Mouse (Mus musculus): Measurements from ENCODE around the gene Immp2l.
A peak's percentile ranks its signal among the peaks of the same experiment; 100 is the strongest.
"Not testable (repeated sequence)": the region's sequence is repeated elsewhere in the genome, so short reads cannot be mapped to it uniquely, and the experiment has no call there.

Immp2l gene

DNA sequence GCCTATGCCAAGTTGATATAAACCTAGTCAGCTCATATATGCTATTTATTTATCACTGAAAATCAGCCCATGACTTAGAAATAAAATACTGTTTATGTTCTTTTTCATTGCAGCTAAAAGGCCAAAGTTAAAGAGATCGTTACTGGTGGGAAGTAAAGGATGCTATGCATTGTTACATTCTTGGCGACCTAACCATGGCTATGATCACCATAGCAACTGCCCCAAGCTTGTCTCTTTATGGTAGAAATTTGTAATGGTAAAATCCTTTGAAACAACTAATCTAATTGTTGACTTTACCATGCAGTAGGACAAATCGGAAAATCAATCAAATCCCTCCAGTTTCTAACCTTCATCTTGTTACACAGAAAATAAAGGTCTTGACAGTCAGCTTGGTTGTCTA is 644.4 kb downstream of the Immp2l start:
- DNase-seq (ENCODE audit: low spot score in 2 of 2), result no peak

DNA sequence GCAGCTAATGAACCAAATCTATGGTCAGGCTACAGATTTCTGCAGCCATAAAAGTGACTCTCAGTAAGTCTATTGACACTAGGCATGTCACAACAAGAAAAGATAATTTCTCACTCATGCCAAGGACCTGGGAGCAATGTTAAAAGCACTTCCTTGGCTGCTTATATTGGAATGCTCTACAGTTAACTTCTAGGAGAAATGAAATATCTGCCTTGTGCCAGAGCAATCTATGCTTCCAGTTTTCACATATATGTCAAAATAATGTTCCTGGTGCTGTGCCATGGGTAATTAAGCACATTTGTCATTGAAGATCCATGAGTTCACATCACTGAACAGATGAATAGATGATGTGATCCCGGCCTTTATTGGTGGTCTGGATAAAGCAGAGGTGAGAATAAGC is 645.6 kb downstream of the Immp2l start:
- DNase-seq (ENCODE audit: low spot score in 2 of 2), result no peak

DNA sequence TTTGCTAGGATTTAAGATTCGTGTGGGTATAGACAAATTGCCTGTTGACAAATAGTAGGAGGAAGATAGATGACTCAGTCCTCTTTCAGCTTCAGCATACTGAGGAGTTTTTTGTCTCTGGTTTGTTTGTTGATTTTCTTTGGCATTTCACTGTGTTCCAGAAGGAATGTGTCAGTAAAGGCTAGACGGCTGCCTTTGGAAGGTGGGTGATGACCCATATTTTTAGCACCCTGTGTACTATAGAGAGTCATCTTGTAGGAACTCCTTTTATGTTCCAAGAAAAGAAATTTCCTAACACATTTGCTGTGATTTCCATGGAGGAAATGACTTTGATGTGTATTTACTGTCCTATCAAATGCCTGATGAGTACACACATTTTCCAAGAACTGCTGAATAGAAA is 651.0 kb downstream of the Immp2l start:
- DNase-seq (ENCODE audit: low spot score in 2 of 2), result peak; percentile 5 to 8

DNA sequence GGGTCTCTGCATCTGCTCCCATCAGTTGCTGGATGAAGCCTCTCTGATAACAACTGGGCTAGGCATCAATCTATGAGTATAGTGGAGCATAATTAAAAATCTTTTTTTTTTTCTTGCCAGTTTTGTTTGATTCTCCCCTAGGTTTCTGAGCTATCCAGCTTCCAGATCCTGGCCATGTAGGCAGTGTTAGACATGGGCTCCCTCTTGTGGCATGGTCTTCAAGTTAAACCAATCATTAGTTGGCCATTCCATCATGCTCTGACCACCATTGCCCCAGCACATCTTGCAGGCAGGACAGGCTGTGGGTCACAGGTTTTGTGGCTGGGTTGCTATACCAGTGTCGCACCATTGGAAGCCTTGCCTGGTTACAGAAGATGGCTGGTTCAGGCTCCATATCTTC is 656.3 kb downstream of the Immp2l start:
- DNase-seq (ENCODE audit: low spot score in 2 of 2), result peak; percentile 21 to 48

DNA sequence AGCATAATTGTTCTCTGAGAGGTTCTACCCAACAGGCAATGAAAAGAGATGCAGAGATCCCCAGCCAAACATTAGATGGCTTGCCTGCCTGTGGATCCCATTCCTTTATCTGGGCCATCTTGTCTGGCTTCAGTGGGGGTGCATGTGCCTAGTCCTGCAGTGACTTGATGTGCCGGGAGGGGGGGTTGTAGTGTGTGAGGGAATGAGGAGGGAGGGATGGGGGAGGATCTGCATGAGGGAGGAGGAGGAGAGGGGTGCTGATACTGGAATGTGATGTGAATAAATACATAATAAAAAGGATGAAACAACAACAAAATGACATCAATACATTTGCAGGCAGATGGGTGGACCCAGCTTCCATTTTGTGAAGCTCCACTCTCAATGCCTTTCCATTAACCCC is 658.3 kb downstream of the Immp2l start:
- no peak for DNase-seq (ENCODE audit: low spot score in 2 of 2)

DNA sequence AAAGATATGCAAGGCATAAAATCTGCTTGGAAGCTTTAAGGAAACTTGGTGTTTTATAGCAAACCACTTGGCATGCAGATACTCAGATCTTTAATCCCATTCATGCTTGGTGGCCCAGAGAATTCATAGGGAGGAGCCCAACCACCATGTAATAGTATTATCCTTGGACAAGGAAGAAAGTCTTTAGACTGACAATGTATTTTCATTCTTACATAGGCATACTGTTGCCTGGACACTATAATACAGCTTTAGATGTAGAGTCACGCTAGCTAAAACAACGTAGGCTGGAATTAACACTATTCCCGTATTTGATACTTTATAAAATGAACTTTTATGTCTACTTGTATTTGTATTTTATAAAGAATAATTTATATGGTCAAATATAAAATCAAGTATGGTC is 665.9 kb downstream of the Immp2l start:
- no peak for DNase-seq (ENCODE audit: low spot score in 2 of 2)

DNA sequence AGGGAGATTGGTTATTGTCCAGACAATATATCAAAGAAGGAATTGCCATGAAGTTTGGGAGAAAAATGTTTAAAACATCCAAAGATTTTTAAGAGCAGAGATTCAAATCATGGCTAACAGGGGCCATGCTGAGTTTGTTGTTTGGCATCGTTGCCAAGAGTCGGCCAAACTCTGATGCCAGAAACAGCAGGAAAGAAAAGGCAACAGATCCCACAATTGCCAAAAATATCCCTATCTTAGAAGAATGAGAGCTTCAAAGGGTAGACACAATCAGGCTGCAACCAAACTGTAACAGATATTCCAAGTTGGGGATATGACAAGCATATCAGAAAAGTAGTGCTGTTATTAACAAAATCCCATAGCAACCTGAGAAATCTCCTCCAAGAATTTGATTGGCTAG is 686.7 kb downstream of the Immp2l start:
- DNase-seq (ENCODE audit: low spot score in 2 of 2), result no peak

DNA sequence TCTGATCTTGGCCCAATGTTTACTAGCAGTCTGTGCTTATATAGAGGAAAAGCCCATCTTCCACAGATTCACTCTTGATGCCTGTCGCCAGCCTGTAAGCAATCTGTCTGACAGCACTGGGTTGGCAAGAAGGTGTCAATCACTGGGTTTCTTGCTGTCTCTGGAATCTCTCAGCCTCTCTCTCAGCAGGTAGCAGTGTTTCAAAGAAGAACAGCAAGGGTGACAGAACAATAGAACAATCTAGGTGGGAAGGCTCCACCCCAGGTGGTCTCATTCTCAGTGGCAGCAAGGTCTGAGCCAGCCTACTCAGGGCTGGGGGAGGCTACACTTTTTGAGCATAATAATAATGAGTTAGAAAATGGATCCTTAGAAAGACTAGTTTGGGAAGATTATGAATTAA is 693.1 kb downstream of the Immp2l start:
- no peak for DNase-seq (ENCODE audit: low spot score in 2 of 2)

DNA sequence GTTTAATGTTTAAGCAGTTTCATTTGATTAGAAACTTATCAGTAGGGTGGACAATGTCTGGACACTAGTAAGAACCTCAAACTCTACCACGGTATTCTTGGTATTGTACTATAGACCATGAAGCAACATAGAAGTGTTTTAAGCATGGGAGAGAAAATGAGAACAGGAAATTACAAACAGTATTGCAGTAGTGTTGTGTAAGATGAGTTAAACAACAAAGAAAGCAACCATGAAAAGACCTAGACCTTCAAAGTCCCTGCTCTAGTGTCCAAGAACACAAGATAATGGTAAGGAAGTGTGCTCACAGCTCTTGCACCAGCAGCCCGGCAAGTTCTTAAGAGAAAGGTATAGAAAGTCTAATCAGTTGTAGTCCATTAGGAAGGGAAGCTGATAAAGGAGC is 700.7 kb downstream of the Immp2l start:
- no peak for DNase-seq (ENCODE audit: low spot score in 2 of 2)

DNA sequence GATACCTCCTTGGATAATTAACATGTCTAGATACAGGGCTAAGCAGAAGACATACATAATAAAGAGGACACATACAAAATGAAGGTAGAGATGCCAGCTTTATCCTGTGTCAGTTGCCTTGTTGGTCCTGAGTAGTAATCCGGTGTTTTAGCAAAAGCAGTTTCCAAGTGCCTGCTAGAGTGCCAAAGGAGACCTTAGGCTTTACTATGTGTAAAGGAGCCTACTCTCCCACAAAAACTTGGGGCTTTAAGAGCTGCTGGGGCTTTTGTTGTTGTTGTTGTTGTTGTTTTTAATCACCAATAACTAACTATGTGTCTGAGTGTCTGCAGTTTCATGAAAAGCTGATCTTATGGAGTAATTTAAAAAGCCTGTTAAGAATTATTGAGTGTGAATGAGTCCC is 702.8 kb downstream of the Immp2l start:
- no peak for DNase-seq (ENCODE audit: low spot score in 2 of 2)

DNA sequence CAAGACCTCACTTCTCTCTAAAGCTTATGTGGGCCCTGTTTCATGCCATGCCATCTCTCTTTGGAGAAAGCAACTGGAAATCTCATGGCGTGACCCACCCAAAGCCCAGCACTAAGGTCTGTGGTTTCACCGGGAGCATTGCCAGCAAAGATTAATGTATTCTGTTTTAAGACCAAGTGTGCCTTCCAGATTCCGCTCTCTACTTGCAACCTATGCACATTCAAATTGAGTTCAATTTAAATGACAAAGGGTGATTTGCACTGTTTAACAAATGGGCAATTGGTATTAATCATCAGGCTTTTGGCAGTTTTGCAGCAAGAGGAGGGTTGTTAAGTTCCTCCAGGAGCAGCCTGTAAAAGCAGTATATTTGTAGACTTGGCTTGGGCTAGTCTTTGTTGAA is 703.3 kb downstream of the Immp2l start:
- no peak for DNase-seq (ENCODE audit: low spot score in 2 of 2)

DNA sequence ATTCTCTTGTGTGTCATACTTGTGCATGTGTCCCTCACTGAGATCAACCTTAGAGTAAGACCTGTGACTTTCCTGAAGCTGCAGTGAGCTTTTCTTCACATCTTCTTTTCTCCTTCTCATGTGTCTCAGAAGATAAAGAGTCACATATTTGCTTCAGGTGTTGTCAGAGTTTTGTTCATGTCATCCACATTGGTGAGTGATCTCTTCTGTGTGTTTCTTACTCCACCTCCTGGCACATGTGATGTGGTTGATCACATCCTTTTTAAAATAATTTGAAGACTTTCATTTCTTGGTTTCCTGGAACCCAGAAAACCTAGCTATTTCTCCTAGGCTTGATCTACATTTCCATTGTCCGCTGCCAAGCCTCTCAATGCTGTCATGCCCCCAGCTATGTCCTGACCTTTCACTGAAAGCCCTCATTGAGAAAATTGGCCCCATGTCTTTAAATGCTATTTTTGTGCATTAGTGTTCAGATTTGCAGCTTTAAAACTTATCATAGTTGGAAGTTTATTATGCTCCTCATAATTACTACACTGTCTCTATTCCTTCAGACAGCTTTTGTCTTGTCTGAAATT is 704.0 kb downstream of the Immp2l start:
- no peak for DNase-seq (ENCODE audit: low spot score in 2 of 2)

DNA sequence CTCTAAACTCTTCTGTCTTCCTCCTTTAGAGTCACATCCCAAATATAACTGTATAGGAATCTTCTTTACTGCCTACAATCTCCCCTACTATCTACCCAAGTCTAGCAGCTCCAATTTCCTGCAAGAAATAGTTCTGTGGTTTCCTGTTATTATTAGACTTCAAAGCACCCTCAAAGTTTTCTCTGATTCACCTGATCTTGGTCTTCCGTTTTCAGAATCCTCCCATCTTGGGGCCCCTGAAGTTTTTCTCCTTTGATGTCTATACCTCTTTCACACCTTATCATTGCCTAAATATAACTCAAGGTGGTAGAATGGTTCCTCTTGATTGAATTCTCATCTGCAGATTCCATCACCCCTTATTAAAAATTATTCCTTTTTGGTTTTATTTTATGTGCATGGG is 704.6 kb downstream of the Immp2l start:
- no peak for DNase-seq (ENCODE audit: low spot score in 2 of 2)

DNA sequence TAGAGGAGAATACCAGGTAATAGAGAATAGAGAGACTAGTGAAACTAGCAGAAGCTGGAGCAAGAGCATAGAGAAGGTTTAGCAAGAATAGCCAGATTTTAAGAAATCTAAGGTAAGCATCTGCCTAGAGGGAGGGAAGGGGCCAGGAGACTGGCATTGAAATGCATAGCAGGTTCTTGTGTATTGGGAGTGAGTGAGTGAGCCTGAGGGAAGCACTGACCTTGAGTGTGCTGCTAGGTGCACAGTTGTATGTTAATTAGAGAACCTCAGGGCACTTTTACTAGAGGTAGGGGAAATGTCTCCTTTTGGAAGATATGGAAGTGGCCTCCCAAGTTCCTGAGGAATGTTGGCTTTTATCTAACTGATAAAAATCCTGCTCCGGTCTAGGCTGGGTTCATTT is 705.9 kb downstream of the Immp2l start:
- DNase-seq (ENCODE audit: low spot score in 2 of 2), result no peak

DNA sequence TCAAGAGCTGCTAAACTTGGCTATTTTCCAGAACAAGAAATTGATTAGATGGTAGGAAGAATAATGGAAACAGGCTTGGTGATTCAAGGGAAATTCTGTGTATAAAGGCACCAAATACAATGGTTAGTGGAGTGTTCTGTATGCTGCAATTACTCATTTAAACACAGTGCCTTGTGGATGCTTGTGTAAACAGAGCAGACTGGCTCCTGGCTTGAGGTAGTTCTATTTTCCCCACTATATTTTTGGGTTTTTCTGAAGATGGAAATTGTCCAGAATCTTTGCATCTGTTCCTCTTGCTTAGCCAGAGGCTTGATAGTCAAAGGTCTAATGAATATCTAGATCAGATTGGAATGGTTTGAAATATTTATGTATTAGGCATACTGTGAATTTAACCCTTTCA is 709.3 kb downstream of the Immp2l start:
- no peak for DNase-seq (ENCODE audit: low spot score in 2 of 2)

DNA sequence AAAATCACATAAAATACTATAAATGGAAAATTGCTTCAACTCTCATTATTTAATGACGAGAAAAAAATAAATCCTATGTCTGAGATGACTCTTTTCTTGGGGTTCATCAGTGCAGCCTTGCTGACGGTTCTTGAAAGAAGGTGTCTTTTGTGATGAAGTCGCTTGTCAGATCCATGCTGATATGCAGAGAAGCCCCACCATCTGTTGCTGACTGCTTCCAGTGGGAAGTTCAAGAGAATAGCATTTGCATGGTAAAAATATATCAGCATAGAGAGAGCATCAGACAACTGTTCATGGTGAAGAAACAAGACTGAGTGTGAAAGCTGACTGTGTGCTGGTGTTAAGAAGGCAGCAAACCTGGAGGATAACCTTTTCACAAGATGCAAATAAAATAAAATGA is 719.0 kb downstream of the Immp2l start:
- no peak for DNase-seq (ENCODE audit: low spot score in 2 of 2)

DNA sequence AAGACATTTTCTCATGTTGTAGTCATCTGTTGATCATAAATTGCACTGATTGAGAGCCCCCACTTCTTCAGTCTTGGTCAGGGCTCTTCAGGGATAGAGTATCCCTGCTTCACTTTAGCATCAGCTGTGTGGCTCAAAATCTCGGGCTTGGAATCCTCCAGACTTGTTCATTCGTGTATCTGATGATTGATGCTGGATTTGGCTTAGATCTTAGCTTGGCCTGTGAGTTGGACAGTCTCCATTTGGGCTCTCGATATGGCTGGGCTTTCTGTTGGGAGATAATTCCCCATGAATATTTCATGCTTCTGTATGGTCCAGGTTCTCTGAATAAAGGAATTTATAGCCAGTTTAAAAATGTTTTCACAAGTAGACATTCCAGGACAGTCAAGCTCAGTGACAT is 739.5 kb downstream of the Immp2l start:
- DNase-seq (ENCODE audit: low spot score in 2 of 2), result no peak

DNA sequence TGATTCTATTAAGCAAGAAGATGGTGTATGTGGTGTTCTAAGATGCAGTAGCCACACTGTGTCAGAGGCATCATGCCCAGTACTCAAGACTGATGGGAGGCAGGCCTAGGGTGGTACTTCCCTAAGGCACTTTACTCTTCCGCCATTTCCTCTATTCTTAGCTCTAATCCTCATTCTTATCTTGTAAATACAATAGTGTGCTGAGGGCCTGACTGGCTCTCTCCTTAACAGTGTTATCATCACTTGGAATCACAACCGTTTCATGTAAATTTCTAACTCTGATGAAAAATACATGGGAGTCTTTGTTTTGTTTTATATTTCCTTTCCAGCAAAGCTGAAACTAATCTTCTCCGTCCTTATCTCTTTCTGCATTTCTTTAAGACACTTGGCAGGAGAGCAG is 750.1 kb downstream of the Immp2l start:
- no peak for DNase-seq (ENCODE audit: low spot score in 2 of 2)

DNA sequence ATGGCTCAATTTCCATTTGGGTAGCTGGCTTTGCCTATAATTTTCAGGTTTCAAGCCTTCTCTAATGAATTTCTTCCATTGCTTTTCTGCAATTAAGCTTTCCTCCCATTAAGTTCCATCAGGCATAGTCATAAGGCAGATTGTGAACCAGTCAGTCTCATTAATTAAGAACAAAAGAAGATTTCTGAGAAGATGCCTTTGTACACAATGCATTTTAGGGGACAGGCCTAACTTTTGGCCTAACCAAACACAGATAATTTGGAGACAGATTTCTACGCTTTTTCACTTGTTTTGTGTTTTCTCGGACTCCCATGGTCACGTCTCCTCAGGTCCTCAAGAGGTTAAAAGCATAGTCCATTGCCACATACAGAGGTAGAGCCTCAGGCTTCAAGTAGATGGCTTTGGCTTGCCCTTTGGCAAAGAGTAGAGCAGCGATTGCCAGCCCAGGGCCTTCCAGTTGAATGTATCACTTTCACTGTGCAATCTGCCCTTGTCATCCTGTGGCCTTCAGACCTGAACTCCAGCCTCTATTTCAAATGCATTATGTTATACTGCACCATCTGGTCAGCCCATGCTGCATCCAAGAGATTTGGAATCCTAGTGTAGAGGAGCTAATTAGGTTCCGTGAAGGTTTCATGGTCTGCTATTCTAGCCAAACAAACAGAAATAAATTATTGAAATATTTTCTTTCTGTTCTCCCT is 750.9 kb downstream of the Immp2l start:
- DNase-seq (ENCODE audit: low spot score in 2 of 2), result no peak

DNA sequence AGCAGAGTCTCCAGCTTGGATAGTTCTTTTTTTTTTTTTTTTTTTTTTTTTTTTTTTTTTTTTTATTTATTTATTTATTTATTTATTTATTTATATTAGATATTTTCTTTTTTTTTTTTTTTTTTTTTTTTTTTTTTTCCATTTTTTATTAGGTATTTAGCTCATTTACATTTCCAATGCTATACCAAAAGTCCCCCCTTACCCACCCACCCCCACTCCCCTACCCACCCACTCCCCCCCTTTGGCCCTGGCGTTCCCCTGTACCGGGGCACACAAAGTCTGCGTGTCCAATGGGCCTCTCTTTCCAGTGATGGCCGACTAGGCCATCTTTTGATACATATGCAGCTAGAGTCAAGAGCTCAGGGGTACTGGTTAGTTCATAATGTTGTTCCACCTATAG is 753.9 kb downstream of the Immp2l start:
- not testable (repeated sequence) for DNase-seq (ENCODE audit: low spot score in 2 of 2)

DNA sequence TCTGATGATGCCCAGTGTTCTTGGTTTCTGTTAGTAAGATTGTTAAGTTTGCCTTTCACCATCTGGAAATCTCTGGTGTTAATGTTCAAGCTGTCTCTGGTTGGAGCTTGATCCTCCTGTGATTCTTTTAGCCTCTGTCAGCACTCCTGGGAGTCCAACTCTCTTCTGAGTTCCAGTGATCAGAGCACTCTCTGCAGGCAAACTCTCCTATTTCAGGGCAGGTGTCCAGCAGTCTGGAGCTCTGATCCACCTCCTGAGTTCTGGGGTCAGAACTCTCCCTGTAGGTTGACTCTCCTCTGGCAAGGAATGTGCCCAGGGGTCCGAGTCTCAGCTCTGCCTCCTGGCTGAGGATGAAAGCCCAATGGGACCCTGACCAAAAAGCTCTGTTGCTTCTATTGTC is 769.8 kb downstream of the Immp2l start:
- DNase-seq (ENCODE audit: low spot score in 2 of 2), result not testable (repeated sequence)

DNA sequence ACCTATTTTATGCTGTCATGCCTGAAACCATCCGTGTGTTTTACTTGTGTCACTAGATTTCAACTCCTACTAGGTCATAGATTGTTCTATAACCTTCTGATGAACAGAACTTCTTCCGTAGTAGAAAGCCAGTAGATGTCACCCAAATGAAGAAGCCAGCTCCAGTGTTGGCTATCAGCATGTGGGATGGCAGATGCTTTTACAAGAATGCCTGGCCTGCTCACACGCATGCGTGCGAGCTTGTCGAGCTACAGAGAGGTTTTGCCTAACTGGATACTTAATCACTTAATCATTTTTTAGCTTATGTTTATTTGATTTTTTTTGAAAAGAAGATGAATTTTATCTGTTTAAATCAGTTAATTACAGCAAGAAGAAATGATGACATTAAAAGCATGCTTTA is 805.6 kb downstream of the Immp2l start:
- no peak for DNase-seq (ENCODE audit: low spot score in 2 of 2)

DNA sequence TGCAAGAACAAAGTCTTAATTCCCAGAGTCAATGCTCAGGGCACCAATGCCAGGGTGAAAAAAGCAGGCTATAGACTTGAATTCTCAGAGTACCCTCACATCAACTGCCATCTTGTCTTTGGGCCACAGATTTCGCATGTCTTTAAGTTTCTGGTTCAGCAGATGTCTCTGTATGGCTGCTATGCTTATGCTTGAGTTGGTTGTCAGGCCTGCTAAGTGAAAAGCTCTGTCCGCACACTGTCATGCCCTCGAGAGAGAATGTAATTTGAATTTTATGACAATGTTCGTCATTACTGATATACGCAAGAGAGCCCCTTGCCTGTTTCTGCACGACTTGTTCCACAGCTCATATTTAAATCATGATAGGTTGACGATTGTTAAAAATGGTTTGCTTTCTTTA is 807.8 kb downstream of the Immp2l start:
- DNase-seq (ENCODE audit: low spot score in 2 of 2), result no peak

DNA sequence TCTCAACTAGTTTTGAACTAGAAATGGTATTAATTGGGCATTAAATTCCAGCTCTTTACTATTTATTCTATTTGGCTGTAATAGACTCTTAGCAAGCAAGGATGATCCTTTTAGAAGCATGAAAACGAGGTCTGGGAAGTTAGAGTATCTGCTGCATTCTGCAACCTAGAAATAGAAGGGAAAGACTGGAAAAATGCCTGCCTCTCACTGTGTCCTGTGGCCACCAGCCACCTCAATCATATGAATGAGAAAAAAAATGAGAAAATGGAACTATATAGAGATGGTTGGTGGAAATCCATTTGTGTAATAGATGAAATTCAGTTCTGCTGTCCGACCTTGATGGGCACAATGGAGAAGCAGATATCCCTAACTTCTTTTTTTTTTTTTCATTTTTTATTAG is 810.8 kb downstream of the Immp2l start:
- DNase-seq (ENCODE audit: low spot score in 2 of 2), result no peak
